Mouse (Mus musculus) kidney, embryonic 14.5 days (tissue): Measurements from ENCODE around the gene Gigyf1. TPM values are rescaled to one million over a fixed set of nuclear protein-coding genes. Genes with fewer than 3 reads are reported as not detected.

Experiments
- ATAC-seq: fragments of 200-750 bp; cut with Nextera tagmentation; 2 replicates; pipeline ENCODE4 v1.8.0; 2017; ENCODE audit warnings: moderate number of reproducible peaks, mild to moderate bottlenecking, moderate TSS enrichment, moderate library complexity; ENCODE audit not compliant: low FRiP score, low TSS enrichment
- H3K27ac ChIP-seq: fragments of 300-500 bp; sonication (generic); 2 replicates; pipeline ENCODE4 v1.5.1; 2014; ENCODE audit warnings: low read depth, mild to moderate bottlenecking, low read length, moderate library complexity, mixed read lengths
- H3K27me3 ChIP-seq: fragments of 300-500 bp; sonication (generic); 2 replicates; pipeline ENCODE4 v1.6.1; 2014; ENCODE audit warnings: mild to moderate bottlenecking, low read length; ENCODE audit not compliant: control insufficient read depth, insufficient read depth
- H3K36me3 ChIP-seq: fragments of 300-500 bp; sonication (generic); 2 replicates; pipeline ENCODE4 v1.6.1; 2014; ENCODE audit warnings: low read length, mixed read lengths; ENCODE audit not compliant: control insufficient read depth, insufficient read depth
- H3K4me1 ChIP-seq: fragments of 300-500 bp; sonication (generic); 2 replicates; pipeline ENCODE4 v1.6.1; 2014; ENCODE audit warnings: low read length, mixed read lengths; ENCODE audit not compliant: control insufficient read depth, insufficient read depth
- H3K4me2 ChIP-seq: fragments of 300-500 bp; sonication (generic); replicated peaks from 2 replicates; pipeline ENCODE4 v1.6.1; 2014; ENCODE audit warnings: low read depth, mild to moderate bottlenecking, low read length
- H3K4me3 ChIP-seq: fragments of 300-500 bp; sonication (generic); 2 replicates; pipeline ENCODE4 v1.5.1; 2014; ENCODE audit warnings: mild to moderate bottlenecking, low read length
- H3K9ac ChIP-seq: fragments of 300-500 bp; sonication (generic); 2 replicates; pipeline ENCODE4 v1.6.1; 2014; ENCODE audit warnings: low read depth, mild to moderate bottlenecking, low read length, moderate library complexity
- H3K9me3 ChIP-seq: fragments of 300-500 bp; sonication (generic); 2 replicates; pipeline ENCODE4 v1.6.1; 2016; ENCODE audit warnings: low read length; ENCODE audit not compliant: control insufficient read depth
- WGBS: fragments of 180-500 bp; shearing (Covaris S2); extraction: QIAGEN DNeasy Blood & Tissue Kit; methylation state at CpG from one replicate; pipeline ENCODE4 v1.1.7; 2014; 5-methylcytosine and 5-hydroxymethylcytosine counted together
- polyA plus RNA-seq: library from polyadenylated mRNA; unstranded; fragments of >200 nt; fragmentation: Nextera tagmentation; extraction: Ambion mirVana; gene quantifications from 2 replicates; pipeline ENCODE4 v1.2.1, GENCODE M21; 2014

Gigyf1 gene
- polyA plus RNA-seq, 1 experiment from 2014 or later = 16.0 TPM

DNA sequence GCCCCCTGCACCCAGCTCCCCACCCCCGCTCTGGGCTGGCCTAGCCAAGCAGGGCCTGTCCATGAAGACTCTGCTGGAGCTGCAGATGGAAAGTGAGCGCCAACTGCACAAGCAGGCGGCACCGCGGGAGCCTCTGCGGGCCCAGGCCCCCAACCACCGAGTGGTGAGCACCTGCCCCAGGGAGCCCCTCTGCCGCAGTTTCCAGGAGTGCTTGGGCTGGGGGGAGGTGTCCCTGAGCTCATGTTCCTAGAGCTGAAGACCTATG lies 5.8 kb downstream of the Gigyf1 start:
- 93% methylated on average over 8 of the region's 8 CpGs for WGBS
- H3K36me3 ChIP-seq = peaks cover 98% of the 10 kb centered on the region
- ATAC-seq = no peak

DNA sequence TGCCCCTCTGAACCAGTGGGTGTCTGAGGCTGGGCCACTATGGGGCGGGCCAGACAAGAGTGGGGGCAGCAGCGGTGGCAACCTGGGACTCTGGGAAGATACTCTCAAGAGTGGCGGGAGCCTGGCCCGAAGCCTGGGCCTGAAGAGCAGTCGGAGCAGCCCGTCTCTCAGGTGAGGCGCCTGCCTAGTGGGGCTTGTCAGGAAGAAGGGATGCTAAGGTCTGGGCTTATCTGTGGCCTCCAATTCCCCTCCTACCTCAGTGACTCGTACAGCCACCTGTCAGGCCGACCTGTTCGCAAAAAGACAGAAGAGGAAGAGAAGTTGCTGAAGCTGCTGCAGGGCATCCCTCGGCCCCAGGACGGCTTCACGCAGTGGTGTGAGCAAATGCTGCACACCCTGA lies 6.3 kb downstream of the Gigyf1 start:
- Histone ChIP-seq H3K4me3 (no peak overlapping the region), H3K4me1 (peaks cover 4% of the 10 kb centered on the region; the same call in 1 of the 2 replicates), H3K27me3 (no peaks in the 10 kb centered on the region), H3K9ac (no peak overlapping the region), H3K9me3 (no peaks in the 10 kb centered on the region), H3K36me3 (peaks cover 98% of the 10 kb centered on the region), H3K27ac (no peak overlapping the region), H3K4me2 (no peak overlapping the region)
- 77% methylated on average over 13 of the region's 13 CpGs for WGBS
- no peak for ATAC-seq

More for the DNA sequence above, 5.8 kb downstream of the Gigyf1 start:
- Histone ChIP-seq H3K4me2 (no peak overlapping the region), H3K27me3 (no peaks in the 10 kb centered on the region), H3K4me3 (no peak overlapping the region), H3K27ac (no peak overlapping the region), H3K9me3 (no peaks in the 10 kb centered on the region), H3K9ac (no peak overlapping the region), H3K4me1 (no peaks in the 10 kb centered on the region)

DNA sequence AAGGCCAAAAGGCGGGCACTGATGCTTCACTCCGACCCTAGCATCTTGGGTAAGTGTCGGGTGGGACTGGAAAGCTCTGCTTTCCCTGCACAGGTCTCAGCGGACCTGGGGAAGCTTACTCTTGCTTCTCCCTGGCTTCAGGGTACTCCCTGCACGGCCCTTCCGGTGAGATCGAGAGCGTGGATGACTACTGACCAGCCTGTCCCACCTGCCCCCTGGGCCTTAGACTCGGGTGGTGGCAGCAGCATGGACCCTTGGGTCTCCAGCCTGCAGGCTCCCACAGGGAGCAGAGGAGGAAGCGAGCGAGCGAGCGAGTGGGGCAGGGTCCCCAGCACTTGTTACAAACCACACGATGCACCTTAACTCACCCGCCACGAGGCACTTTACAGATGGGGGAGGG lies 7.2 kb downstream of the Gigyf1 start:
- ATAC-seq = no peak
- H3K27ac ChIP-seq = no peak overlapping the region
- no peak overlapping the region for H3K9ac ChIP-seq

DNA sequence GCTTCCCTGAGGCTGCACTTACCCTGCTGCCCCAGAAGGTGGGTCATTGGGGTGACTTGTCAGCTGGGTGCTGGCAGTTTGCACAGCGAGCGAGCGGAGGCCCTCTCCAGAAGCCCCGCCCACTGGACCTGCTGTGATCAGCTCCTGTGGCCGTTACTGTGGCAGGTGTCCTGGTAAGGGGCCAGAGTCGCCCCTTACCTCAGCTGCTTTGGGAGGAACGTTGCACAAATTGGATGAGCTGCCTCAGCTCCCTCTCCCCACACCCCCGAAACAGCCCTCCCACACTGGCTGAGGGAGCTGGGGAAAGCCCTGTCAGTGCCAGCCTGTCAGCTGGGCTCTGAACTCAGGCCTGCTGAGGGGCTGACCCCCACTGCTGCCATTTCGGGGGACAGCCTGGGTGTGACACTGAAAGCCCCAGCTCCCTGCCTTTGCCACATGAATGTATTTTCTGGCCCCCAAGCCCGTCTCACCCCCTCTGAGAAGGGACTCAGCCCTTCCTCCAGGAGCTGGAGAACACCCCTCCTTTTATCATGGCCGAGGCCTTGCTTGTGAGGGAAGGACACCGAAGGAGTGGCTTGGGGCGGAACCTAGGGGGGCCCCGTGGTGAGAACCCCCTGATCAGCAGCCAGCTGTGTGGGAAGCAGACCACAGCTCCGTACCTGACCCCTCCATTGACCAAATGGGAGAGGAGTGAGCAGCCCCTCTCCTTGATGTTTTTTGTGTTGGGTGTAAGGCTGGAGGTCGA lies 8.0 kb downstream of the Gigyf1 start:
- WGBS = 42% methylated on average over 16 of the region's 16 CpGs
- no peak overlapping the region for H3K9ac ChIP-seq

More for the DNA sequence above, 7.2 kb downstream of the Gigyf1 start:
- Histone ChIP-seq H3K27me3 (no peaks in the 10 kb centered on the region), H3K4me3 (no peak overlapping the region), H3K4me2 (no peak overlapping the region), H3K9me3 (no peaks in the 10 kb centered on the region), H3K36me3 (peaks cover 95% of the 10 kb centered on the region), H3K4me1 (peaks cover 12% of the 10 kb centered on the region)
- WGBS = 78% methylated on average over 16 of the region's 16 CpGs

DNA sequence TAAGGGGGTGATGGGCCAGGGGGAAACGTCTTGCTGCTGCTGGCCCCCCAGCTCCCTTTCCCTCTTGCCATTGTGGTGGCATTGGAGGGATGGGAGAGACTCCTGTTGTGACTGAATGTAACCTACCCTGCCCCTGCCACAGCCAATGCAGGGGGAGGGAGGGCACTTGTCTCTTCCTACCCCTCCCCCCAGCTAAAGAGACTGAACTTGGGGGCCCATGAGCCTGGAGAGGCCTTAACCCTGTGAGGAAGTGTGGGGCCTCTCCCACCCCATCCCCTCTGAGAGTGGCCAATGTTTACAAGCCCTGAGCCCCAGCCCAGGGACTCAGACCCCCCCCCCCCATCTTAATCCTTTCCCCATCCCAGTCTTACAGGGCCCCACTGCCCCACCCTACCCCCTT lies 9.1 kb downstream of the Gigyf1 start:
- Histone ChIP-seq H3K36me3 (peaks cover 76% of the 10 kb centered on the region), H3K9ac (no peak overlapping the region), H3K4me2 (no peak overlapping the region), H3K4me3 (no peak overlapping the region), H3K27ac (no peak overlapping the region), H3K27me3 (no peaks in the 10 kb centered on the region), H3K9me3 (no peaks in the 10 kb centered on the region), H3K4me1 (peaks cover 13% of the 10 kb centered on the region)
- WGBS = 79% methylated on average over 1 of the region's 1 CpGs
- ATAC-seq = no peak

More for the DNA sequence above, 8.0 kb downstream of the Gigyf1 start:
- Histone ChIP-seq H3K36me3 (peaks cover 87% of the 10 kb centered on the region), H3K4me1 (peaks cover 13% of the 10 kb centered on the region), H3K4me3 (no peak overlapping the region), H3K4me2 (no peak overlapping the region), H3K27ac (no peak overlapping the region), H3K27me3 (no peaks in the 10 kb centered on the region), H3K9me3 (no peaks in the 10 kb centered on the region)
- ATAC-seq = no peak

DNA sequence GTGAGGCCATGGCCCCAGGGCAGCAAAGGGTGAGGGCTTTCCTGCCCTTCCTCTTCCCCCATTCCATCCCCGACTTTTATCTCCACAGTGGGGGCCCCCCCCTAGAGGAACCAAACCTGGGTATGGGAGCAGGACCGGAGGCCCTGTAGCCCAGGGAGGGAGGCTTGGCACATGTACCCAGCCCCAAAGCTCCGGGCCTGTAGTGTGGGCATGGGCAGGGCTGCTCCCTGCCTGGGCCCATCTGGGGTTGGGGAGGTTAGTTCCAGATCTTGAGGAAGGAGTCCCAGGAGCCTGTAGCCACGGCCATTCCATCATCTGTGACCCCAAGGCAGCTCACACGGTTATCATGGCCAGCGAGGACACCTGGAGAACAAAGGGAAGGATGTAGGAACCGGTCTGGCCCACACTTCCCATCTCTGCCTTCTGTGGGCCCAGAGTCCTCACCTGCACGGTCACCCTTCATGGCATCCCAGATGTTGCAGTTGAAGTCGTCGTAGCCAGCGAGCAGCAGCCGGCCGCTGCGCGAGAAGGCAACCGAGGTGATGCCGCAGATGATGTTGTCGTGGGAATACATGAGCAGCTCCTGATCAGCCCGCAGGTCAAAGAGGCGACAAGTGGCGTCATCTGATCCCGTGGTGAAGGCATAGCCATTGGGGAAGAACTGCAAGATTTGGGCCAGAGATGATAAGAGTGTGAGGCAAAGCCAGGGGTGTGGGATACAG lies 10.1 kb downstream of the Gigyf1 start:
- H3K4me1 ChIP-seq = peaks cover 13% of the 10 kb centered on the region
- H3K27me3 ChIP-seq = no peaks in the 10 kb centered on the region
- WGBS = 83% methylated on average over 22 of the region's 22 CpGs
- no peak overlapping the region for H3K4me3 ChIP-seq
- no peaks in the 10 kb centered on the region for H3K9me3 ChIP-seq
- ATAC-seq = no peak
- H3K27ac ChIP-seq = no peak overlapping the region
- no peak overlapping the region for H3K9ac ChIP-seq
- H3K4me2 ChIP-seq = no peak overlapping the region
- peaks cover 66% of the 10 kb centered on the region for H3K36me3 ChIP-seq

DNA sequence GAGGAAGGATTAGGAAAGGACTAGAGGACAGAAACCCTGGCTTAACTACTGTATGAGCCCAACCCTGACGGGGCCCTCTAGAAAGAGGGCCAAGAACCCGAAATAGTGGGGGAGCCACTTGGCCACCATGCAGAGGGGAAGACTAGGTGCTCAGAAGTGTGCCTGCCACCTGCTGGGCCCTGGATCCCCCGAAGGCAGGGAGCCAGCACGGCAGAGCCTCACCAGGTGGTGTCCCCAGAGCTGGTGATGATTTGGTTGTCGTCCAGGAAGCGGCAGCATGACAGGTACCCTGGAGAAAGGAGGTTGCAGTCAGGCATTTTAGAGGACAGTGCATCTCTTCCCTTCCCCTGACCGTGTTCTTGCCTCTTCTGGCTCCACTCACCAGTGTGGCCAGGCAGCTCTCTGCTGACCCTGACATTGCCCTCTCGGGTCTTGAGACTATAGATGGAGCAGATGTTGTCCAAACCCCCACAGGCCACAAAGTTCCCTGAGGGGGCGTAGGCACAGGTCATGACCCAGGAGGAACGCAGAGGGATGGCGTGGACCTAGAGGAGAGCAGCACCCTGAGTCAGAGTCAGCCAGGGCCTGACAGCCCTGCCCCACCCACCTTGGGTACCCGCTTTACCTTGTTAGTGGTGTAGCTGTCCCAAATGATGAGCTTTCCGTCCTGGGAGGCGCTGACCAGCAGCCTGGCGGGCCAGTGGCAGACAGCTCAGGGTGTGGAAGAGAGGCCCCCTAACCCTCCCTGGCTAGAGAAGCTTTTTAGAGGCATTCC lies 11.1 kb downstream of the Gigyf1 start:
- Histone ChIP-seq H3K9me3 (no peaks in the 10 kb centered on the region), H3K36me3 (peaks cover 56% of the 10 kb centered on the region), H3K4me1 (peaks cover 16% of the 10 kb centered on the region), H3K27me3 (no peaks in the 10 kb centered on the region), H3K9ac (no peak overlapping the region), H3K27ac (no peak overlapping the region), H3K4me2 (no peak overlapping the region), H3K4me3 (0 out of 2 replicates have a peak overlapping the region, but pooled peaks have one; percentile 91)
- 69% methylated on average over 15 of the region's 15 CpGs for WGBS
- no peak for ATAC-seq

DNA sequence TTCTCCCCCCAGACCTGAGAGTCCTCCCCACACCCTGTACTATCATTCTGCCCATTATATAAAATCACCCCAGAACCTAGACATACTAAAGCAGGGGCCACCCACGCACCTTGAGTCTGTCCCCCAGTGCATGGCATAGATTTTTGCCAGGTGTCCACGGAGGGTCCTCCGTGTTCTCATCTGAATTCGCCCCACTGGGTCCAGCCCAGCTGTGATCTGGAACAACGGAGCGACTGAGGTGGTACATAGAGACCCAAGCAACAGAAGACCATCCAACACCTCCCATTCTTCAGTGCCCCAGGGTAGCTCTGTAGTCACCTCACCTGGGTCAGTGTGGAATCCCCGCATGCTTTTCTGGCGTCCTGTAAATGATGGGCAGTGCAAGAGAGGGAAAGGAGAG lies 11.7 kb downstream of the Gigyf1 start:
- WGBS = 73% methylated on average over 8 of the region's 8 CpGs
- H3K4me3 ChIP-seq = peak overlapping the region; percentile 91
- peaks cover 50% of the 10 kb centered on the region for H3K36me3 ChIP-seq
- no peaks in the 10 kb centered on the region for H3K27me3 ChIP-seq
- ATAC-seq = no peak
- peaks cover 16% of the 10 kb centered on the region for H3K4me1 ChIP-seq
- H3K9ac ChIP-seq = peak overlapping the region; percentile 88; the same call in 1 of the 2 replicates
- no peaks in the 10 kb centered on the region for H3K9me3 ChIP-seq
- peak overlapping the region; percentile 81; the same call in 1 of the 2 replicates for H3K27ac ChIP-seq
- peak overlapping the region; percentile 98 for H3K4me2 ChIP-seq
